Mouse (Mus musculus) stomach, postnatal 0 days (tissue): ENCODE results near the gene Lrrc9. TPM values are rescaled to one million over a fixed set of nuclear protein-coding genes. Genes with fewer than 3 reads are reported as not detected.

Source experiments
- ATAC-seq: fragments of 200-750 bp; cut with Nextera tagmentation; 2 replicates; pipeline ENCODE4 v1.8.0; 2017; ENCODE audit not compliant: low FRiP score, low TSS enrichment
- DNase-seq: peaks from one replicate; pipeline ENCODE4 v3.0.0-alpha.2; 2016; ENCODE audit warnings: low spot score
- H3K27ac ChIP-seq: fragments of 300-500 bp; sonication (generic); replicated peaks from 2 replicates; pipeline ENCODE4 v1.5.1; 2014; ENCODE audit warnings: mild to moderate bottlenecking, control low read depth
- H3K27me3 ChIP-seq: fragments of 300-500 bp; sonication (generic); 2 replicates; pipeline ENCODE4 v1.6.1; 2014; ENCODE audit warnings: low read length; ENCODE audit not compliant: control insufficient read depth, insufficient read depth
- H3K36me3 ChIP-seq: fragments of 300-500 bp; sonication (generic); 2 replicates; pipeline ENCODE4 v1.6.1; 2014; ENCODE audit warnings: low read length, mixed read lengths; ENCODE audit not compliant: control insufficient read depth, insufficient read depth
- H3K4me1 ChIP-seq: fragments of 300-500 bp; sonication (generic); replicated peaks from 2 replicates; pipeline ENCODE4 v1.6.1; 2014; ENCODE audit warnings: antibody characterized with exemption; ENCODE audit not compliant: control insufficient read depth, insufficient read depth
- H3K4me2 ChIP-seq: fragments of 300-500 bp; sonication (generic); replicated peaks from 2 replicates; pipeline ENCODE4 v1.6.1; 2014; ENCODE audit warnings: low read depth, mild to moderate bottlenecking, control low read depth, moderate library complexity
- H3K4me3 ChIP-seq: fragments of 300-500 bp; sonication (generic); 2 replicates; pipeline ENCODE4 v1.5.1; 2014; ENCODE audit warnings: low read depth, low read length, control low read depth
- H3K9ac ChIP-seq: fragments of 300-500 bp; sonication (generic); 2 replicates; pipeline ENCODE4 v1.6.1; 2014; ENCODE audit warnings: mild to moderate bottlenecking, low read length, control low read depth, mixed read lengths
- H3K9me3 ChIP-seq: fragments of 300-500 bp; sonication (generic); 2 replicates; pipeline ENCODE4 v1.6.1; 2016; ENCODE audit warnings: low read length; ENCODE audit not compliant: control insufficient read depth
- CTCF ChIP-seq: IDR thresholded peaks from 2 replicates; pipeline ENCODE4 v1.5.1; 2016; ENCODE audit warnings: antibody characterized with exemption, low read depth, mild to moderate bottlenecking, moderate library complexity
- EP300 ChIP-seq: optimal IDR thresholded peaks from 2 replicates; pipeline ENCODE3; 2016; ENCODE audit warnings: antibody characterized with exemption
- WGBS: fragments of 180-500 bp; shearing (Covaris S2); extraction: QIAGEN DNeasy Blood & Tissue Kit; methylation state at CpG from one replicate; pipeline ENCODE4 v1.1.7; 2014; 5-methylcytosine and 5-hydroxymethylcytosine counted together
- polyA plus RNA-seq: library from polyadenylated mRNA; unstranded; fragments of >200 nt; fragmentation: Nextera tagmentation; extraction: Ambion mirVana; gene quantifications from 2 replicates; pipeline ENCODE4 v1.2.1, GENCODE M21; 2015

The Lrrc9 gene
- polyA plus RNA-seq, 1 experiment from 2014 or later, result 0.04 TPM

DNA sequence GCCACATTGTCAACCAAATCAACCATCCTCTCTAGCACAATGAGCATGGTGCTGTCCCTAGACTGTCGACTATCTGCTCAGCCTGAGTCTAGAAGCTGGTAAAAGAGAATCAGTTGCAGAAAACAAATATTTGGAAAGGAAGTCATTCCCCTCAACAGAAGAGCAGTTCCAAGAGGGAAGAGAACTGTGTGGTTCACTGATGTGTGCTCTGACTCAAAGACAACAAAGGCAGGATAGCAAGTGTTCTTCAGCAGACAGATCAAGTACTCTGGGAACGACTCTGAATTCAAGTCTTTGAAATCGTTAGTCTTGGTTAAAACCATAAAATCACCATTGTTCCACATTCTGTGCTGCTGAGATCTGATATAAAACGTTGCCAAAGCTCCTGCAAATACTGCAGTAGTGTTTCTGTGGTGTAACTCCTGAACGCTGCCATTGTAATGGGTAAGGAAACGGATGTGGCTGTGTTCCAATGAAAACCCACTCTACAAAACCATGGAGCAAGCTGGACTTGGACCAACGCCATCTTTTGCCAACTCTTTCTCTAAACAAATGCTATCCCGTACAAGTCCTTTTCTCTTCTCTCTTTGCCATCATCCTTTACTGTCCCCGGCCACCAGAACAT is 8.3 kb upstream of the Lrrc9 start:
- DNase-seq (no peak), ATAC-seq (no peak)
- no peak overlapping the region for H3K4me2 ChIP-seq
- no peaks in the 10 kb centered on the region for H3K4me1 ChIP-seq
- H3K27ac ChIP-seq, result no peak overlapping the region
- WGBS, result 60% methylated on average over 9 of the region's 9 CpGs
- H3K9ac ChIP-seq, result no peak overlapping the region
- no peaks in the 10 kb centered on the region for H3K9me3 ChIP-seq
- no peaks in the 10 kb centered on the region for H3K27me3 ChIP-seq
- no peak for TF ChIP-seq EP300
- TF ChIP-seq CTCF, result no peak
- H3K36me3 ChIP-seq, result no peaks in the 10 kb centered on the region
- no peak overlapping the region for H3K4me3 ChIP-seq

DNA sequence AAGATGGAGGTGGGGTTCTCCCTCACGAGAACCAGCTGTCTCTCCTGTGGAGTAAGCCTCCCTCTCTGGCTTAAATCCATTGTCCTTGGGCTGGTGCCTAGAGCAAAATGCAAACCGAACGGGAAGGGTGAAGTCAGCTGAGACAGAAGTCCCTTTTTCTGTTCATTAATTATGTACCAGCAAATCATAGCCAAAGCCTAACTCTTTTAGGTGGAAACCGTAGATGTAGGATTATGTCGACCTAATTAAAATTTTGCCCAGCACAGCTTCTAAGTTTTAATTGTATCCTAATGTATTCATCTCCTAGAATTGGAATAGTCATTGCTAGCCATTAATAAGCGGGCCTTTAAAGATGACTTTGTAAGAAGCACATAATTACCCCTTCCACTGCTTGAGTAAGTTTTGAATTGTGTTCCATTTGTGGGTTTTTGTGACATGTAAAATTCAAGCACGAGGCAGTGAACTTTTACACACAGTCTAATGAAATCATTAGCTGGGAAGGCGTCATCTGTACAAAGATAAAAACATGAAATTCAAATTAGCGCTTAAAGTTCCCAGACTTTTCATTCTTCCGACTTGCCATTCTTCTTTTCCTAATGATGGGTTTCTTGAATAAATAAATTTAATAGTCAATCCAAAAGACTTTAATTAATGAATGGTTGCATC is 3.9 kb upstream of the Lrrc9 start:
- Histone ChIP-seq H3K36me3 (no peaks in the 10 kb centered on the region), H3K27me3 (no peaks in the 10 kb centered on the region), H3K9me3 (no peaks in the 10 kb centered on the region), H3K4me2 (no peak overlapping the region), H3K9ac (no peak overlapping the region), H3K27ac (no peak overlapping the region), H3K4me3 (no peak overlapping the region), H3K4me1 (no peaks in the 10 kb centered on the region)
- ATAC-seq (no peak), DNase-seq (no peak)
- TF ChIP-seq CTCF (no peak), EP300 (no peak)
- WGBS, result 67% methylated on average over 10 of the region's 10 CpGs

DNA sequence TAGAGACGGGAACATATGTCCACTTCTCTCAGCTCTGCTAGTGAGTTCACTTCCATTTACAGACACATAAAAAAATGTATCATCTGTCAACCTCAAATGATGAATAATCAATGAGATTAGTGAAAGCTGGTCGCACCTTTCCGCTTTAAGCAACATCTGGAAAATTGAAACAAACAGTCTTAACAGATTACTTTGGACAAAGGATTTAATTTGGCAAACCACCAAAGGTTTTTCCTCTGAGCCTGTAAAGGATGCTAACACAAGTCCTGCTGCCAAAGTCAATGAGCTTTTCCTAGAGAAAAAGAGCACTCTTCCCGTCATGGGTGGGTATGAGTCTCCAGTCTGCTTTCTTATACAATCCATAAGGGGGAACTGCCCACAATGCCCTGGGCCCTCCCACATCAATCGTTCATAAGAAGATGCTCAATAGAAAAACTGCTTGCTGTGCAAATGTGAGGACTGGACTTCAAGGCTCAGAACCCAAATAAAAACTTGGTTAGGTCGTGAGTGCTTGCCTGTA is 2.6 kb upstream of the Lrrc9 start:
- Histone ChIP-seq H3K27me3 (no peaks in the 10 kb centered on the region), H3K9ac (no peak overlapping the region), H3K4me3 (no peak overlapping the region), H3K4me2 (no peak overlapping the region), H3K4me1 (no peaks in the 10 kb centered on the region), H3K27ac (no peak overlapping the region), H3K9me3 (no peaks in the 10 kb centered on the region), H3K36me3 (no peaks in the 10 kb centered on the region)
- DNase-seq, result no peak
- 50% methylated on average over 6 of the region's 6 CpGs for WGBS
- no peak for ATAC-seq
- TF ChIP-seq CTCF (no peak), EP300 (no peak)

DNA sequence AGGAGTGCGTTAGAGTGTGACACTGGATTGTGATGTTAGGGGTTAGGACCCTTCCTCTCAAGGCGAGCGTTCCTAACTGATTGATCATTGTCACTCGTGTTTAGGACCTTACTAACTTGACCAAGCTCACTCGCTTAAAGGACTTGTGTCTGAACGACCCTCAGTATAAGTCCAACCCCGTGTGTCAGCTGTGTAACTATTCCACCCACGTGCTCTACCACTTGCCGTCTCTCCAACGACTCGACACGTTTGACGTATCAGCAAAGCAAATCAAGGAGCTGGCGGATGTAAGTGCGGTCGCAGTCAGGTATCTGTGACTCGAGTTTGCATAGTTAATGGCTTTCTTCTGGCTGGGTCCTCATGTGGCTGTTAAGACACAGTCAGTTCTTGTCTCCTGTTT is 12.3 kb downstream of the Lrrc9 start:
- DNase-seq, result no peak
- H3K27me3 ChIP-seq, result no peaks in the 10 kb centered on the region
- H3K4me2 ChIP-seq, result no peak overlapping the region
- no peak overlapping the region for H3K9ac ChIP-seq
- no peak overlapping the region for H3K4me3 ChIP-seq
- 72% methylated on average over 17 of the region's 17 CpGs for WGBS
- no peak for ATAC-seq
- H3K27ac ChIP-seq, result no peak overlapping the region
- H3K36me3 ChIP-seq, result no peaks in the 10 kb centered on the region
- no peaks in the 10 kb centered on the region for H3K4me1 ChIP-seq
- no peaks in the 10 kb centered on the region for H3K9me3 ChIP-seq
- TF ChIP-seq CTCF, result no peak
- TF ChIP-seq EP300, result no peak

DNA sequence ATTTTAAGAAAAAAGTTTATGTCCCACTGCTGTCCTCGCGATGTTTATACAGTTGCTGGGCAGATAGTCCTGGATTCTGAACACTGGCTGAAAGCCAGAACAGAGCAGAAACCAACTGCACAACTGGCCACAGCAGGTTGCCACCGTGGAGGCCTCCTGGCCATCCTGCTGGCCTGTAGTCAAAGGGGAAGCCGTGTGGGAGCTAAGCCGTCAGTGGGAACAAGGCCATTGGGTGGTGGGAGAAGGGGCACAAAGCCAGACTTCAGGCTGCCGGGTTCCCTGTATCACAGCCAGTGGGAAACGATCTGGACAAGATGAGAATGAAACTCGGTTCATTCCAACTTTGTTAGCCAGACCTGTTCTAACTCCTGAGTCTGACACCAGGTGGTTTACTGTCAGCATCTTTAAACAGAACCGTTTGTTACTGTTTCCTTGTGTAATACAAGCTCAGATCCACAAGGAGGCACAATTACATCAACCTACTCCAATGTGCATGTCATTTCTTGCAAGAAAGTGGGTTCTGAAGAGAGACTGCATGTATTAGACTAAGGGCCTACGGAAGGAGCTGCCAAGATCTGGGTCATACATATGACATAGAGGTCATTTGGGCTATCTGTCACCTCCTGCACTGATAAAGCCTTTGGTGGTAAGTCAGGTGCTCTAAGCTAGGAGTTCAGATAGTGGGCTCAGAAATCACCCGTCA is 19.7 kb downstream of the Lrrc9 start:
- DNase-seq (no peak), ATAC-seq (no peak)
- H3K4me1 ChIP-seq, result no peaks in the 10 kb centered on the region

More for the DNA sequence above, 19.7 kb downstream of the Lrrc9 start:
- TF ChIP-seq EP300 (no peak), CTCF (peak; percentile 71)
- H3K4me3 ChIP-seq, result no peak overlapping the region
- no peaks in the 10 kb centered on the region for H3K36me3 ChIP-seq
- no peak overlapping the region for H3K27ac ChIP-seq
- H3K27me3 ChIP-seq, result no peaks in the 10 kb centered on the region
- no peak overlapping the region for H3K4me2 ChIP-seq
- no peaks in the 10 kb centered on the region for H3K9me3 ChIP-seq
- H3K9ac ChIP-seq, result no peak overlapping the region
- 40% methylated on average over 11 of the region's 11 CpGs for WGBS
